8 mouse cellular contexts compared by ENCODE assay signal in the genomic region with DNA sequence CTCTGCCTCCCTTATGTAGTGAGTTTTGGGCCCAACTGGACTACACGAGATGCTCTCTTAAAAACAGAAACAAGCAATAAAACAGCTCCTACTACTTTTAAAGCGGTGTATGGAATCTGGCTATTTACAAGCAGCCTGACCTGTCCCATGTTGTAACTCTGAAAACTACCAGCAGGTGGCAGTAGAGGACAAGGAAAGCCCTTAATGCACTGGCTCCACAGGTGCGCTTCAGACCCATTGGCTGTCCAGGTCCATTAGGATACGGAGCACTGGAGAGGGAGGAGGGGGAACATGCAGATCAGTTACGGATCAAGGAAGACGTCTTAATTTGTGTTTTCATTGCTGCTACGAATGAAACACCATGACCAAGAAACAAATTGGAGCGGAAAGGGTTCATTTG. TPM values are rescaled to one million over a fixed set of nuclear protein-coding genes. Genes with fewer than 3 reads are reported as not detected.
A peak's percentile ranks its signal among the peaks of the same experiment; 100 is the strongest.
DNase-seq lines count a peak whose midpoint lies in the region; ATAC-seq and TF ChIP-seq lines count a peak whose summit lies in the region.

No protein-coding gene starts in this region.

- no peak overlapping the region for H3K4me2 ChIP-seq in heart, embryonic 11.5 days
- no peak overlapping the region for H3K4me2 ChIP-seq in kidney, embryonic 14.5 days (replicated peaks; ENCODE audit: low read depth, low read length)
- H3K4me2 ChIP-seq in limb, embryonic 14.5 days (replicated peaks; ENCODE audit: low read depth, low read length, severe bottlenecking): no peak overlapping the region
- no peak overlapping the region for H3K4me2 ChIP-seq in stomach, embryonic 14.5 days (replicated peaks; ENCODE audit: low read depth, low read length)

- H3K9ac ChIP-seq in heart, adult 2 months (ENCODE audit: low read depth, low read length): no peak overlapping the region
- no peak overlapping the region for H3K9ac ChIP-seq in heart, embryonic 11.5 days (ENCODE audit: low read depth, low read length)
- H3K9ac ChIP-seq in kidney, embryonic 14.5 days (ENCODE audit: low read depth, low read length): no peak overlapping the region
- H3K9ac ChIP-seq in limb, embryonic 14.5 days (ENCODE audit: low read depth, low read length, severe bottlenecking): no peak overlapping the region
- H3K9ac ChIP-seq in stomach, embryonic 14.5 days (replicated peaks; ENCODE audit: low read depth, low read length): no peak overlapping the region

- H3K36me3 ChIP-seq in heart, adult 2 months (ENCODE audit: control insufficient read depth, insufficient read depth, low read length): no peaks in the 10 kb centered on the region
- H3K36me3 ChIP-seq in heart, embryonic 11.5 days (ENCODE audit: control insufficient read depth, insufficient read depth, low read length): no peaks in the 10 kb centered on the region
- H3K36me3 ChIP-seq in kidney, embryonic 14.5 days (ENCODE audit: control insufficient read depth, insufficient read depth, low read length): no peaks in the 10 kb centered on the region
- no peaks in the 10 kb centered on the region for H3K36me3 ChIP-seq in limb, embryonic 14.5 days (ENCODE audit: control insufficient read depth, insufficient read depth, low read length)
- H3K36me3 ChIP-seq in stomach, embryonic 14.5 days (ENCODE audit: control insufficient read depth, insufficient read depth, low read length): no peaks in the 10 kb centered on the region

- TF ChIP-seq CTCF in heart, adult 2 months (IDR thresholded peaks at IDR 0.05): peak; percentile 92

- no peaks in the 10 kb centered on the region; the same call in 1 of the 2 replicates for H3K27me3 ChIP-seq in heart, adult 2 months (ENCODE audit: control insufficient read depth, insufficient read depth, low read length)
- peaks cover 55% of the 10 kb centered on the region for H3K27me3 ChIP-seq in heart, embryonic 11.5 days (ENCODE audit: control insufficient read depth, insufficient read depth, low read length)
- H3K27me3 ChIP-seq in kidney, embryonic 14.5 days (ENCODE audit: control insufficient read depth, insufficient read depth, low read length): no peaks in the 10 kb centered on the region
- no peaks in the 10 kb centered on the region for H3K27me3 ChIP-seq in limb, embryonic 14.5 days (ENCODE audit: control insufficient read depth, insufficient read depth, low read length)
- no peaks in the 10 kb centered on the region for H3K27me3 ChIP-seq in stomach, embryonic 14.5 days (ENCODE audit: control insufficient read depth, insufficient read depth, low read length)

- intact Hi-C loops in heart, adult 2 months (cut with DNase I): loop anchor here (1.0 to 5.0 kb wide), 2 partner anchors 195 to 377 kb away; no protein-coding TSS in a partner anchor

- H3K4me3 ChIP-seq in heart, adult 2 months: no peak overlapping the region
- no peak overlapping the region for H3K4me3 ChIP-seq in heart, embryonic 11.5 days (ENCODE audit: low read depth, low read length)
- no peak overlapping the region for H3K4me3 ChIP-seq in kidney, embryonic 14.5 days (ENCODE audit: low read length)
- H3K4me3 ChIP-seq in limb, embryonic 14.5 days (replicated peaks; ENCODE audit: low read length): no peak overlapping the region
- no peak overlapping the region for H3K4me3 ChIP-seq in stomach, embryonic 14.5 days (ENCODE audit: low read depth, low read length)

- no peak for ATAC-seq in heart, embryonic 11.5 days (replicated peaks; ENCODE audit: insufficient number of reproducible peaks, low FRiP score, low TSS enrichment)
- ATAC-seq in kidney, embryonic 14.5 days (ENCODE audit: low FRiP score, low TSS enrichment): 0 out of 2 replicates have a peak, but pooled peaks have one; percentile 30
- peak; percentile 55; the same call in 1 of the 2 replicates for ATAC-seq in limb, embryonic 14.5 days (ENCODE audit: low FRiP score, low read depth)
- peak; percentile 49; the same call in 1 of the 2 replicates for ATAC-seq in stomach, embryonic 14.5 days (ENCODE audit: insufficient number of reproducible peaks, insufficient read depth, low FRiP score, low read depth)

- no peaks in the 10 kb centered on the region; the same call in 1 of the 2 replicates for H3K4me1 ChIP-seq in heart, adult 2 months (ENCODE audit: control insufficient read depth, insufficient read depth, low read length)
- H3K4me1 ChIP-seq in heart, embryonic 11.5 days (ENCODE audit: control insufficient read depth, insufficient read depth, low read length): no peaks in the 10 kb centered on the region; the same call in 1 of the 2 replicates
- no peaks in the 10 kb centered on the region for H3K4me1 ChIP-seq in kidney, embryonic 14.5 days (ENCODE audit: control insufficient read depth, insufficient read depth, low read length)
- peaks cover 4% of the 10 kb centered on the region; the same call in 1 of the 2 replicates for H3K4me1 ChIP-seq in limb, embryonic 14.5 days (ENCODE audit: control insufficient read depth, insufficient read depth, low read length)
- no peaks in the 10 kb centered on the region for H3K4me1 ChIP-seq in stomach, embryonic 14.5 days (ENCODE audit: control insufficient read depth, insufficient read depth, low read length)

- H3K79me2 ChIP-seq in heart, adult 2 months (replicated peaks; ENCODE audit: control insufficient read depth, insufficient read depth, low read length): no peaks in the 10 kb centered on the region

- peak; percentile 66 to 77 for DNase-seq in heart, adult 2 months
- DNase-seq in cerebellum, adult 9-10 months: peak; percentile 88
- DNase-seq in gastrocnemius, adult 18-20 months (ENCODE audit: low spot score): peak; percentile 81
- peak; percentile 82 for DNase-seq in limb, embryonic 14.5 days (ENCODE audit: low spot score)
- DNase-seq in neural tube, embryonic 10.5 days (ENCODE audit: extremely low spot score, low spot score): peak; percentile 89

- no peaks in the 10 kb centered on the region for H3K9me3 ChIP-seq in heart, embryonic 11.5 days (replicated peaks; ENCODE audit: control insufficient read depth, low read length)
- no peaks in the 10 kb centered on the region for H3K9me3 ChIP-seq in kidney, embryonic 14.5 days (ENCODE audit: control insufficient read depth, low read length)
- no peaks in the 10 kb centered on the region for H3K9me3 ChIP-seq in limb, embryonic 14.5 days (ENCODE audit: control insufficient read depth, low read length)
- H3K9me3 ChIP-seq in stomach, embryonic 14.5 days (ENCODE audit: control insufficient read depth, low read depth, low read length): no peaks in the 10 kb centered on the region

- no peak overlapping the region for H3K27ac ChIP-seq in heart, adult 2 months
- no peak overlapping the region for H3K27ac ChIP-seq in heart, embryonic 11.5 days (ENCODE audit: low read depth, low read length)
- H3K27ac ChIP-seq in kidney, embryonic 14.5 days (ENCODE audit: low read depth, low read length): no peak overlapping the region
- H3K27ac ChIP-seq in limb, embryonic 14.5 days (replicated peaks; ENCODE audit: low read depth, low read length): no peak overlapping the region
- H3K27ac ChIP-seq in stomach, embryonic 14.5 days (ENCODE audit: low read length): no peak overlapping the region

- TF ChIP-seq EP300 in heart, adult 2 months (IDR thresholded peaks at IDR 0.05; ENCODE audit: insufficient read depth, low read depth, low read length): peak; percentile 78; the same call in 1 of the 2 replicates

- TF ChIP-seq POLR2A in heart, adult 2 months (IDR thresholded peaks at IDR 0.05; ENCODE audit: insufficient read depth, low read depth, low read length): no peak
- no peak for TF ChIP-seq POLR2A in limb, embryonic 14.5 days (IDR thresholded peaks at IDR 0.05; ENCODE audit: borderline replicate concordance, extremely low read depth, insufficient read depth, insufficient read length)

- 19% methylated on average over 8 of the region's 8 CpGs for WGBS in heart, adult 2 months
- WGBS in heart, embryonic 11.5 days (ENCODE audit: insufficient replicate concordance): 20% methylated on average over 8 of the region's 8 CpGs
- WGBS in kidney, embryonic 14.5 days: 16% methylated on average over 8 of the region's 8 CpGs
- WGBS in limb, embryonic 14.5 days: 17% methylated on average over 8 of the region's 8 CpGs
- 22% methylated on average over 8 of the region's 8 CpGs for WGBS in stomach, embryonic 14.5 days

RNA-seq across cellular contexts. Expression of gene Mocs3, which starts 19.8 kb away (rescaled TPM):
- total RNA-seq in heart, adult 2 months (2021): 1 to 10 TPM; 7.7 to 8.7 TPM
- polyA plus RNA-seq in heart, adult 2 months (2012; rRNA removed): 4.0 TPM in 2 replicates
- polyA plus RNA-seq in heart, embryonic 11.5 days (2014; fragmentation: Nextera tagmentation; extraction: Ambion mirVana): 4.1 and 4.5 TPM in 2 replicates
- total RNA-seq in gastrocnemius, adult 18-20 months (2021): 1 to 10 TPM; 5.0 to 5.1 TPM
- polyA plus RNA-seq in kidney, embryonic 14.5 days (2014; fragmentation: Nextera tagmentation; extraction: Ambion mirVana): 8.8 and 10.1 TPM in 2 replicates
- polyA plus RNA-seq in limb, embryonic 14.5 days (2012; rRNA removed): 12.2 and 16.5 TPM in 2 replicates
- 8.3 and 10.6 TPM in 2 replicates for polyA plus RNA-seq in limb, embryonic 14.5 days (2014; fragmentation: Nextera tagmentation; extraction: Ambion mirVana)
- polyA plus RNA-seq in stomach, embryonic 14.5 days (2014; fragmentation: Nextera tagmentation; extraction: Ambion mirVana): 6.9 and 7.1 TPM in 2 replicates

RNA-seq across cellular contexts. Expression of gene Dpm1, which starts 19.9 kb away (rescaled TPM):
- 10 to 100 TPM; 77.6 to 88.1 TPM for total RNA-seq in heart, adult 2 months (2021)
- polyA plus RNA-seq in heart, adult 2 months (2012; rRNA removed): 15.8 and 25.5 TPM in 2 replicates
- polyA plus RNA-seq in heart, embryonic 11.5 days (2014; fragmentation: Nextera tagmentation; extraction: Ambion mirVana): 74.5 and 85.1 TPM in 2 replicates
- 10 to 100 TPM; 75.5 to 85.3 TPM for total RNA-seq in gastrocnemius, adult 18-20 months (2021)
- polyA plus RNA-seq in kidney, embryonic 14.5 days (2014; fragmentation: Nextera tagmentation; extraction: Ambion mirVana): 82.3 and 84.0 TPM in 2 replicates
- 15.7 and 18.4 TPM in 2 replicates for polyA plus RNA-seq in limb, embryonic 14.5 days (2012; rRNA removed)
- polyA plus RNA-seq in limb, embryonic 14.5 days (2014; fragmentation: Nextera tagmentation; extraction: Ambion mirVana): 90.4 and 90.6 TPM in 2 replicates
- 82.3 and 102 TPM in 2 replicates for polyA plus RNA-seq in stomach, embryonic 14.5 days (2014; fragmentation: Nextera tagmentation; extraction: Ambion mirVana)

RNA-seq across cellular contexts. Expression of gene Gm20716, which starts 20.1 kb away (rescaled TPM):
- 10 to 100 TPM; 11.5 to 14.7 TPM for total RNA-seq in heart, adult 2 months (2021)
- 4.4 and 15.9 TPM in 2 replicates for polyA plus RNA-seq in heart, adult 2 months (2012; rRNA removed)
- 17.2 and 19.4 TPM in 2 replicates for polyA plus RNA-seq in heart, embryonic 11.5 days (2014; fragmentation: Nextera tagmentation; extraction: Ambion mirVana)
- total RNA-seq in gastrocnemius, adult 18-20 months (2021): 10 to 100 TPM; 10.1 to 14.1 TPM
- 29.9 and 35.7 TPM in 2 replicates for polyA plus RNA-seq in kidney, embryonic 14.5 days (2014; fragmentation: Nextera tagmentation; extraction: Ambion mirVana)
- 14.5 and 28.6 TPM in 2 replicates for polyA plus RNA-seq in limb, embryonic 14.5 days (2012; rRNA removed)
- polyA plus RNA-seq in limb, embryonic 14.5 days (2014; fragmentation: Nextera tagmentation; extraction: Ambion mirVana): 22.9 and 27.8 TPM in 2 replicates
- 29.9 and 31.9 TPM in 2 replicates for polyA plus RNA-seq in stomach, embryonic 14.5 days (2014; fragmentation: Nextera tagmentation; extraction: Ambion mirVana)

RNA-seq across cellular contexts. Expression of gene Kcng1, which starts 31.3 kb away (rescaled TPM):
- not detected for total RNA-seq in heart, adult 2 months (2021)
- 0.04 TPM in 1 of 2 replicates, not detected in the other for polyA plus RNA-seq in heart, adult 2 months (2012; rRNA removed)
- 1.1 and 1.2 TPM in 2 replicates for polyA plus RNA-seq in heart, embryonic 11.5 days (2014; fragmentation: Nextera tagmentation; extraction: Ambion mirVana)
- under 1 TPM in 1 of 2 experiments, not detected in 1; 0.09 TPM for total RNA-seq in gastrocnemius, adult 18-20 months (2021)
- 0.33 and 0.62 TPM in 2 replicates for polyA plus RNA-seq in kidney, embryonic 14.5 days (2014; fragmentation: Nextera tagmentation; extraction: Ambion mirVana)
- 0.59 and 1.1 TPM in 2 replicates for polyA plus RNA-seq in limb, embryonic 14.5 days (2012; rRNA removed)
- 0.78 and 1.1 TPM in 2 replicates for polyA plus RNA-seq in limb, embryonic 14.5 days (2014; fragmentation: Nextera tagmentation; extraction: Ambion mirVana)
- polyA plus RNA-seq in stomach, embryonic 14.5 days (2014; fragmentation: Nextera tagmentation; extraction: Ambion mirVana): 7.1 and 7.4 TPM in 2 replicates

RNA-seq across cellular contexts. Expression of gene Adnp, which starts 43.4 kb away (rescaled TPM):
- 10 to 100 TPM; 29.6 to 30.7 TPM for total RNA-seq in heart, adult 2 months (2021)
- 7.4 and 11.2 TPM in 2 replicates for polyA plus RNA-seq in heart, adult 2 months (2012; rRNA removed)
- 5.5 and 6.1 TPM in 2 replicates for polyA plus RNA-seq in heart, embryonic 11.5 days (2014; fragmentation: Nextera tagmentation; extraction: Ambion mirVana)
- 10 to 100 TPM; 14.4 to 15.6 TPM for total RNA-seq in gastrocnemius, adult 18-20 months (2021)
- 3.8 and 4.0 TPM in 2 replicates for polyA plus RNA-seq in kidney, embryonic 14.5 days (2014; fragmentation: Nextera tagmentation; extraction: Ambion mirVana)
- 61.5 and 71.3 TPM in 2 replicates for polyA plus RNA-seq in limb, embryonic 14.5 days (2012; rRNA removed)
- polyA plus RNA-seq in limb, embryonic 14.5 days (2014; fragmentation: Nextera tagmentation; extraction: Ambion mirVana): 8.5 and 14.5 TPM in 2 replicates
- 4.1 and 4.9 TPM in 2 replicates for polyA plus RNA-seq in stomach, embryonic 14.5 days (2014; fragmentation: Nextera tagmentation; extraction: Ambion mirVana)
